Comparison of ENCODE assay signal across 16 mouse cellular contexts in genomic region chr4:133101751-133102150, GRCm38 (mm10). TPM values are rescaled to one million over a fixed set of nuclear protein-coding genes. Genes with fewer than 3 reads are reported as not detected.
DNase-seq lines count a peak whose midpoint lies in the region; ATAC-seq and TF ChIP-seq lines count a peak whose summit lies in the region.
"Had no signal": no experiment of that assay in that cellular context is flagged by ENCODE, and none has a peak within 500 bp of the region (broad histone marks: within the 10 kb centered on the region; RNA-seq: fewer than 3 reads in every experiment).

No protein-coding gene starts in this region.

- no peak for TF ChIP-seq CTCF in stomach, postnatal 0 days (IDR thresholded peaks at IDR 0.05; ENCODE audit: low read depth)

- 83% methylated on average over 9 of the region's 9 CpGs for WGBS in forebrain, embryonic 13.5 days
- WGBS in forebrain, embryonic 11.5 days: 83% methylated on average over 9 of the region's 9 CpGs
- 82% methylated on average over 9 of the region's 9 CpGs for WGBS in neural tube, embryonic 12.5 days
- 64% methylated on average over 9 of the region's 9 CpGs for WGBS in stomach, postnatal 0 days

- H3K4me3 ChIP-seq in forebrain, embryonic 13.5 days: no peak overlapping the region
- no peak overlapping the region for H3K4me3 ChIP-seq in forebrain, embryonic 11.5 days (ENCODE audit: low read depth, low read length)
- no peak overlapping the region for H3K4me3 ChIP-seq in neural tube, embryonic 12.5 days
- no peak overlapping the region for H3K4me3 ChIP-seq in stomach, postnatal 0 days (ENCODE audit: low read depth, low read length)
- H3K4me3 ChIP-seq: liver, embryonic 15.5 days; myocyte had no signal

- H3K9me3 ChIP-seq in forebrain, embryonic 13.5 days (replicated peaks): no peaks in the 10 kb centered on the region
- no peaks in the 10 kb centered on the region for H3K9me3 ChIP-seq in forebrain, embryonic 11.5 days (ENCODE audit: control insufficient read depth, low read length)
- no peaks in the 10 kb centered on the region for H3K9me3 ChIP-seq in neural tube, embryonic 12.5 days
- no peaks in the 10 kb centered on the region for H3K9me3 ChIP-seq in stomach, postnatal 0 days (ENCODE audit: control insufficient read depth, low read length)
- H3K9me3 ChIP-seq: G1E; liver, embryonic 15.5 days had no signal

- no peak overlapping the region for H3K27ac ChIP-seq in forebrain, embryonic 13.5 days
- no peak overlapping the region for H3K27ac ChIP-seq in forebrain, embryonic 11.5 days (ENCODE audit: low read depth, low read length)
- no peak overlapping the region for H3K27ac ChIP-seq in neural tube, embryonic 12.5 days
- H3K27ac ChIP-seq in stomach, postnatal 0 days (replicated peaks): 0 out of 2 replicates have a peak overlapping the region, but pooled peaks have one; percentile 56
- H3K27ac ChIP-seq: liver, embryonic 15.5 days had no signal

- no peak for DNase-seq in forebrain, embryonic 11.5 days (ENCODE audit: low spot score)
- peak; percentile 33 for DNase-seq in kidney, adult 18-20 months
- no peak for DNase-seq in kidney, adult 11 months
- no peak for DNase-seq in neural tube, embryonic 10.5 days (ENCODE audit: extremely low spot score, low spot score)
- no peak for DNase-seq in stomach, postnatal 0 days (ENCODE audit: low spot score)
- DNase-seq: adrenal gland, postnatal 25 days; B cell, adult 2 months; layer of hippocampus, adult 9-11 months; left cerebral cortex, postnatal 4 days; right cerebral cortex, postnatal 4 days had no signal

- 0 out of 2 replicates have a peak, but pooled peaks cover 3% of the 10 kb centered on the region for H3K36me3 ChIP-seq in forebrain, embryonic 13.5 days (ENCODE audit: poor library complexity, severe bottlenecking)
- no peaks in the 10 kb centered on the region for H3K36me3 ChIP-seq in forebrain, embryonic 11.5 days (ENCODE audit: control insufficient read depth, insufficient read depth, low read length)
- H3K36me3 ChIP-seq in neural tube, embryonic 12.5 days: no peaks in the 10 kb centered on the region
- no peaks in the 10 kb centered on the region for H3K36me3 ChIP-seq in stomach, postnatal 0 days (ENCODE audit: control insufficient read depth, insufficient read depth, low read length)
- H3K36me3 ChIP-seq: G1E; liver, embryonic 15.5 days had no signal

- H3K9ac ChIP-seq in forebrain, embryonic 13.5 days: no peak overlapping the region
- H3K9ac ChIP-seq in forebrain, embryonic 11.5 days (ENCODE audit: low read length): no peak overlapping the region
- no peak overlapping the region for H3K9ac ChIP-seq in neural tube, embryonic 12.5 days
- no peak overlapping the region for H3K9ac ChIP-seq in stomach, postnatal 0 days (ENCODE audit: low read length)
- H3K9ac ChIP-seq: liver, embryonic 15.5 days had no signal

- no peaks in the 10 kb centered on the region for H3K27me3 ChIP-seq in forebrain, embryonic 13.5 days
- H3K27me3 ChIP-seq in forebrain, embryonic 11.5 days (ENCODE audit: control insufficient read depth, insufficient read depth, low read length): no peaks in the 10 kb centered on the region
- H3K27me3 ChIP-seq in neural tube, embryonic 12.5 days (replicated peaks): no peaks in the 10 kb centered on the region
- no peaks in the 10 kb centered on the region for H3K27me3 ChIP-seq in stomach, postnatal 0 days (ENCODE audit: control insufficient read depth, insufficient read depth, low read length)
- H3K27me3 ChIP-seq: liver, embryonic 15.5 days had no signal

- H3K4me2 ChIP-seq in forebrain, embryonic 13.5 days: peak overlapping the region; percentile 28
- no peak overlapping the region for H3K4me2 ChIP-seq in forebrain, embryonic 11.5 days (ENCODE audit: low read depth, low read length, severe bottlenecking)
- 0 out of 2 replicates have a peak overlapping the region, but pooled peaks have one; percentile 9 for H3K4me2 ChIP-seq in neural tube, embryonic 12.5 days (replicated peaks)
- no peak overlapping the region for H3K4me2 ChIP-seq in stomach, postnatal 0 days (replicated peaks; ENCODE audit: low read depth)
- H3K4me2 ChIP-seq: liver, embryonic 15.5 days had no signal

- ATAC-seq in forebrain, embryonic 13.5 days: no peak
- ATAC-seq in forebrain, embryonic 11.5 days (replicated peaks; ENCODE audit: low FRiP score): no peak
- ATAC-seq in neural tube, embryonic 12.5 days (ENCODE audit: low FRiP score, low read depth): no peak
- ATAC-seq in stomach, postnatal 0 days (ENCODE audit: low FRiP score, low TSS enrichment): 0 out of 2 replicates have a peak, but pooled peaks have one; percentile 4
- ATAC-seq in megakaryocyte-erythroid progenitor cell, adult 5-6 weeks (replicated peaks; ENCODE audit: low FRiP score, low TSS enrichment, poor library complexity, severe bottlenecking): no peak

- no peak for TF ChIP-seq EP300 in stomach, postnatal 0 days (optimal IDR thresholded peaks at IDR 0.05)

- H3K4me1 ChIP-seq in forebrain, embryonic 13.5 days: peaks cover 4% of the 10 kb centered on the region; the same call in 1 of the 2 replicates
- 0 out of 2 replicates have a peak, but pooled peaks cover 3% of the 10 kb centered on the region for H3K4me1 ChIP-seq in forebrain, embryonic 11.5 days (replicated peaks; ENCODE audit: control insufficient read depth, insufficient read depth, low read length)
- H3K4me1 ChIP-seq in neural tube, embryonic 12.5 days: 0 out of 2 replicates have a peak, but pooled peaks cover 6% of the 10 kb centered on the region
- no peaks in the 10 kb centered on the region for H3K4me1 ChIP-seq in stomach, postnatal 0 days (replicated peaks; ENCODE audit: control insufficient read depth, insufficient read depth)

RNA-seq across cellular contexts. Expression of gene Wasf2, which starts 28.6 kb away (rescaled TPM):
- polyA plus RNA-seq in forebrain, embryonic 13.5 days (2015; fragmentation: Nextera tagmentation; extraction: Ambion mirVana): 36.7 and 42.9 TPM in 2 replicates
- 28.8 and 33.2 TPM in 2 replicates for polyA plus RNA-seq in forebrain, embryonic 11.5 days (2014; fragmentation: Nextera tagmentation; extraction: Ambion mirVana)
- 30.5 and 48.9 TPM in 2 replicates for polyA plus RNA-seq in neural tube, embryonic 12.5 days (2016; fragmentation: Nextera tagmentation; extraction: Ambion mirVana)
- 71.4 and 84.2 TPM in 2 replicates for polyA plus RNA-seq in stomach, postnatal 0 days (2015; fragmentation: Nextera tagmentation; extraction: Ambion mirVana)
- 66.5 and 75.9 TPM in 2 replicates for total RNA-seq in megakaryocyte-erythroid progenitor cell, adult 5-6 weeks (2014; fragmentation: Nextera tagmentation)
- total RNA-seq in megakaryocyte-erythroid progenitor cell, adult 5-6 weeks (2017): 16.7 and 27.7 TPM in 2 replicates

Comparison
In these comparisons a context has a peak if more than half of its experiments do, and no peak if none do; other contexts are left out.
1. H3K4me2 ChIP-seq: peak in forebrain, embryonic 13.5 days (single experiment) and neural tube, embryonic 12.5 days (single experiment); none in forebrain, embryonic 11.5 days (single experiment) and stomach, postnatal 0 days (single experiment).